Comparison of ENCODE assay signal across 22 mouse cellular contexts in genomic region chr17:88636076-88636475, GRCm38 (mm10). TPM values are rescaled to one million over a fixed set of nuclear protein-coding genes. Genes with fewer than 3 reads are reported as not detected.
"Had no signal": no experiment of that assay in that cellular context is flagged by ENCODE, and none has a peak within 500 bp of the region (broad histone marks: within the 10 kb centered on the region; RNA-seq: fewer than 3 reads in every experiment).

No protein-coding gene starts in this region.

- H3K4me1 ChIP-seq: limb, embryonic 10.5 days; liver, embryonic 12.5 days; megakaryocyte, embryonic 14.5 days had no signal

- DNase-seq: kidney, adult 9 months; layer of hippocampus, adult 9-11 months; liver; lung, adult 18-20 months; lung, postnatal 10 days; lung, postnatal 36 days; right cerebral cortex, postnatal 4 days; thymus, adult 2 months; thymus, postnatal 14 days; thymus, postnatal 4 days had no signal

- H3K4me2 ChIP-seq: limb, embryonic 13.5 days; liver, embryonic 12.5 days; liver, embryonic 15.5 days; lung, embryonic 15.5 days; midbrain, embryonic 12.5 days had no signal

- H3K27me3 ChIP-seq: limb, embryonic 13.5 days; liver, embryonic 12.5 days; liver, embryonic 15.5 days; lung, embryonic 15.5 days; megakaryocyte, embryonic 14.5 days; midbrain, embryonic 12.5 days had no signal

- H3K36me3 ChIP-seq: liver, embryonic 15.5 days had no signal

- H3K9me3 ChIP-seq: limb, embryonic 10.5 days; limb, embryonic 13.5 days; liver, embryonic 12.5 days; liver, embryonic 15.5 days; lung, embryonic 15.5 days; midbrain, embryonic 12.5 days had no signal

- H3K27ac ChIP-seq: limb, embryonic 10.5 days; limb, embryonic 13.5 days; liver, embryonic 12.5 days; liver, embryonic 15.5 days; lung, embryonic 15.5 days; midbrain, embryonic 12.5 days; stomach, postnatal 0 days had no signal

- H3K4me3 ChIP-seq: layer of hippocampus, adult 2 months; limb, embryonic 10.5 days; limb, embryonic 13.5 days; liver, embryonic 12.5 days; liver, embryonic 15.5 days; lung, embryonic 15.5 days; megakaryocyte, embryonic 14.5 days; midbrain, embryonic 12.5 days had no signal

- ATAC-seq: liver, embryonic 12.5 days; midbrain, embryonic 16.5 days had no signal

- H3K9ac ChIP-seq: limb, embryonic 13.5 days; liver, embryonic 12.5 days; liver, embryonic 15.5 days; lung, embryonic 15.5 days; midbrain, embryonic 12.5 days had no signal

RNA-seq across cellular contexts. Expression of gene Gtf2a1l, which starts 32.4 kb away (rescaled TPM):
- polyA plus RNA-seq: kidney, embryonic 16.5 days; large intestine, adult 2 months; limb, embryonic 13.5 days; liver, embryonic 12.5 days; liver, embryonic 15.5 days; stomach, postnatal 0 days had no signal
